Mouse (Mus musculus) lung, embryonic 15.5 days (tissue): ENCODE measurements around the gene Zfp248. TPM values are rescaled to one million over a fixed set of nuclear protein-coding genes. Genes with fewer than 3 reads are reported as not detected.

Experiments used
- microRNA-seq: library from miRNA; unstranded; fragments of <30 nt; microRNA quantifications from one replicate; pipeline ENCODE4, GENCODE M21; 2016
- polyA plus RNA-seq: library from polyadenylated mRNA; unstranded; fragments of >200 nt; fragmentation: Nextera tagmentation; extraction: Ambion mirVana; gene quantifications from 2 replicates; pipeline ENCODE4 v1.2.1, GENCODE M21; 2015

Zfp248 gene
- polyA plus RNA-seq, 1 experiment from 2014 or later, result 6.7 TPM

Small RNA genes within 50 kb of the gene (microRNA-seq; reads per million reads assigned to microRNA genes)
- gene Gm25953, result not detected

Other genes starting within 250 kb of the Zfp248 start
- 35.2 and 36.8 TPM in 2 replicates for gene Bms1, start 36.1 kb downstream of the Zfp248 start, polyA plus RNA-seq
- 9.0 and 9.6 TPM in 2 replicates for gene Zfp9, start 23.8 kb upstream of the Zfp248 start, polyA plus RNA-seq
- 12.4 and 15.2 TPM in 2 replicates for gene Ankrd26, start 106.7 kb upstream of the Zfp248 start, polyA plus RNA-seq